Mouse (Mus musculus) gastrocnemius, adult 8-10 months (tissue): ENCODE data around the gene Strn. TPM values are rescaled to one million over a fixed set of nuclear protein-coding genes. Genes with fewer than 3 reads are reported as not detected.

ENCODE experiments used
- DNase-seq, 2 experiments: peaks; one replicate each; pipeline ENCODE4 v3.0.0; 2022; ENCODE audit warnings: low spot score in 2 of 2
- total RNA-seq, 4 experiments: library from RNA; stranded (reverse); gene quantifications; 2 replicates each; pipeline ENCODE4 v1.2.4; 2022

The Strn gene
- 1 to 10 TPM; 5.2 to 6.1 (median 5.3) TPM for total RNA-seq

GRCm38 (mm10) chr17:78737096-78737495 lies at the start of gene Strn:
TSS of gene Strn (minus strand) at chr17:78737196.
- DNase-seq: no peak

DNA sequence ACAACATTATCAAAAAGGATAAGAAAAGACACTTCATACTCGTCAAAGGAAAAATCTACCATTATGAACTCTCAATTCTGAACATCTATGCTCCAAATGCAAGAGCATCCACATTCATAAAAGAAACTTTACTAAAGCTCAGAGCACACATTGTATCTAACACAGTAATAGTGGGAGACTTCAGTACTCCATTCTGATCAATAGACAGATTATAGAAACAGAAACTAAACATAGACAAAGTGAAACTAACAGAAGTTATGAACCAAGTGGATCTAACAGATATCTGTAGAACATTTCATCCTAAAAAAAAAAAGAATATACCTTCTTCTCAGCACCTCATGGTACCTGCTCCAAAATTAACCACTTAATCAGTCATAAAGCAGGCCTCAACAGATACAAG lies 41.8 kb upstream of the Strn start:
- DNase-seq: no peak

DNA sequence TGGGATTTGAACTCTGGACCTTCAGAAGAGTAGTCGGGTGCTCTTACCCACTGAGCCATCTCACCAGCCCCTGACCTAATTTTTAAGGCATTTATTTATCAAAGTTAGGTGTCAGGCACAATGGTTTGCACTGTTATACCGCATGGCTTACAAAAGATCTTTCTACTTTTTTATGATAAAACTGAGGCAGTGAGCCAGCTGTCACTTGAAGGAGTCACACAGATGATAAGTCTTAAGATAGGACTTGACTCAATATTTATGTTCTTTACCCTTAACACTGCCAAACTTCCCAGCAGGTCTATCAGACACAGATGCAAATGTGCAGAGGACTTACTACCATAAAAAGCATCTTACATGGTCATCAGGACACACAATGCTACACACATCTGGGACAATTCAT lies 35.3 kb upstream of the Strn start:
- DNase-seq: no peak

DNA sequence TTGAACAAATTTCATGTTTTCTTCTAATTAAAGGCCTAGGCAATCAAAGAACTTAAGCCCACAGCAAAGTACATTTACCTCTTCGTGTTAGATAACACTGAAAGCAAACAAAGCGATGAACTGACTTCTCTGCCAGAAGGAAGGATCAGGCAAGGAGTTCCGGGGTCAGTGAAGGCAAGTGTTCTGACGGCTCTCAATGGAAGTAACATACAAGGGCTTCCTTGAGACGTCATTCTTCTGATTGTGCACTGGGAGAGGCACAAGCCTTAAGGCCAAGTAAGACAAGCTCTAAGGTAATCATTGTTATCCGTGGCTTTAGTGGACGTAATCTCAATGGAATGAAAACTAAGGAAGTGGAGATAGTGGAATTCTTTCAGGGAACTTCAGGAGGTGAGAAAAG lies 33.9 kb upstream of the Strn start:
- no peak for DNase-seq

- no peak for DNase-seq
These were observed 32.3 kb upstream of the Strn start for GRCm38 (mm10) chr17:78769341-78769740.

DNA sequence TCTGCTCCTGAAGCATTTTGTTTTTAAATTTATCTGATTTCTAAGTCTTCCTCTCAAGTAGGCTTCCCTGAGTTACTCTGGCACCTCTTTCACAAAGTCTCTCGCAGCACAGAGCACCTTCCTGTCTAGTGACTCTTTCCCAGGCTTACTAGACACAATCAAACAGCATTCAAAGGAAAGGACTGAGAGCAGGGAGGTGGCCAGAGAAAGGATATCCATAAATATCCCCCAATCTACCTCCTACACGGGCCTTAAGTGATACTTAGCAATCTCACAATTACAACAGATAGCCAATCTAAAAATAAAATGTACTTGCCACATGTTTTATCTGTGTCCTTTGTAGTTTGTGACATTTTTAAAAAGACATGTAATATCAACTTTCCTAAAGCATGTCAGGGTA lies 31.9 kb upstream of the Strn start:
- no peak for DNase-seq

DNA sequence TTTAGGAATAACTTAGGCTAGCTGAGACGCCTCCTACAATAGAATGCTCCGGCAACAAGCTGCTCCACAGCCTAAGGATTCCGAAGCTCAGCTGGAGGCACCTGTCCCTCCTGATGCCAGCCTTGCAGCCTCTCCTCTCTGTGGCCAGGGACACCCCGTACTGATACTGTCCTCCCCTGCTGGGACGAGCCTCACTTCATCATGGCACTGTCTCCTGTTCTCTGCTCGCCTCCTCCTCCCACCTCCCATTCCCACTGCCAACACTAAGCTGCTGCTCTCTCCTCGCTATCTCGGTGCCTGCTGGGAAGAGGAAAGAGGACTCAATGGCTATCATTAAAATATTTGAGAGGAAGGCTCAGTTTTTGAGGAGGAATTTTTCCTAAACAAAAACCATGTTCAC lies 30.6 kb upstream of the Strn start:
- DNase-seq: no peak

GRCm38 (mm10) chr17:78766084-78766483 lies 29.1 kb upstream of the Strn start:
- no peak for DNase-seq

GRCm38 (mm10) chr17:78763272-78763671 lies 26.3 kb upstream of the Strn start:
- DNase-seq: no peak

DNA sequence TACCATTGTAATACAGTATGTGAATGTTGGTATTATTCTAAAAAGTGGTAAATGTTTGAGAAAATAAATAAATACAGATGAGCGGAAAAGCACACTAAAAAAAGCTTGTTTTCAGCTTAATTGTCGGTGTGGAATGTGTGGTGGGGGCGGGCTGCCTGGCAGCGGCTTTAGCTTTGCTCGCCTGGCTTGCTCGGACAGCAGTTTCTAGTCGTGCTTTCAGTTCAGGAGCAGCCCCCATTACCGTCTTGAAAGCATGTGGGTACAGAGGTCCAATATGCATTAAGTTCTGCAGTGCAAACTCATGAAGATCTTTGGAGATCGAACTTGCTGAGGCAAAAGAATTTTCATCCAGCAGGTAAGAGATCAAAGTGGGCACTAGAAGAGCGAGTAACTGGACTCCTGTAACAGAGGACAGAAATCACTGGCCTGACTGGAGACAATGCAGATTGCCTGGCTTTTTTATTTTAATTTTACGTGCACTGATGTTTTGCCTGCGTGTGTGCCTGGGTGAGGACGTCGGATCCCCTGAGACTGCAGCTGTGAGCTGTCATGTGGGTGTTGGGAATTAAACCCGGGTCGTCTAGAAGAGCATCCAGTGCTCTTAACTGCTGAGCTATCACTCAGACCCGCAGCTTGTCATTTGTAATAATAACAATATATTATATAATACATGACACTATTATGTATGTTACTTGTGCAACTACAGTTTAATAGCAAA lies 16.1 kb upstream of the Strn start:
- DNase-seq: no peak

DNA sequence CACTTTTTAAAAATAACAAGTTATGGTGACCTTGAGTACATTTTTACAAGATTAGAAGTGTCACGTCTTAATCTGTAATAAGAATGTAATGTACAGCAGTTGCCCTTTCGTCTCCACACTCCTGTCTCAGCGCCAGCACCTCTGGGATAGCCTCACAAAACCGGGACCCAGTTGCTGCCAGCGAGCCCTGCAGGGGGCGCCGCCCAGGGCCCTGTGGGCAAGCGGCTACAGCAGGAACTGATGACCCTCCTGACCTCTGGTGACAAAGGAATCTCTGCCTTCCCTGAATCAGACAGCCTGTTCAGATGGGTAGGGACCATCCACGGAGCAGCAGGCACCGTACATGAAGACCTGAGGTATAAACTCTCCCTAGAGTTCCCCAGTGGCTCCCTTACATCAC lies 15.1 kb upstream of the Strn start:
- DNase-seq: no peak

DNA sequence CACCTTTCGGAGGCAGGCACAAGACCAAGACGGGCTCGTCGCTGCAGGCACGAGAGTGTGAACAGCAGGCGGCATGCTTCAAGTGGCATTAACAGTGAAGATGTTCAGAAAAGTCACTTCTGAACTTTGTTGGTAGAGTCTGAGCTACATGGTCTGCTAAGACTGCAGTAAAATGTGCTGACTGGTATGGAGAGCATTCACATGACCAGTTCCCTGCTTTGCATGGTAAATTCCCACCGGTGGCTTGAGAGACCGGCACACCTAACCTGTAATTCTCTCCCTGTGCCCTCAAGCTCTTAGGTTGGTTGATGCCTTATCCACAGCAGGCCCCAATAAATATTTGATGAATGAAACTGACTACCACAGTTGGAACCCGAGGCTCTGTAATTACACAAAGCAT lies 11.4 kb upstream of the Strn start:
- no peak for DNase-seq

GRCm38 (mm10) chr17:78738416-78738815 lies 1.4 kb upstream of the Strn start:
- DNase-seq: no peak

- no peak for DNase-seq
These were observed 775 bp upstream of the Strn start for GRCm38 (mm10) chr17:78737771-78738170.

GRCm38 (mm10) chr17:78736473-78736988 lies 465 bp downstream of the Strn start:
- DNase-seq: peak; percentile 99

DNA sequence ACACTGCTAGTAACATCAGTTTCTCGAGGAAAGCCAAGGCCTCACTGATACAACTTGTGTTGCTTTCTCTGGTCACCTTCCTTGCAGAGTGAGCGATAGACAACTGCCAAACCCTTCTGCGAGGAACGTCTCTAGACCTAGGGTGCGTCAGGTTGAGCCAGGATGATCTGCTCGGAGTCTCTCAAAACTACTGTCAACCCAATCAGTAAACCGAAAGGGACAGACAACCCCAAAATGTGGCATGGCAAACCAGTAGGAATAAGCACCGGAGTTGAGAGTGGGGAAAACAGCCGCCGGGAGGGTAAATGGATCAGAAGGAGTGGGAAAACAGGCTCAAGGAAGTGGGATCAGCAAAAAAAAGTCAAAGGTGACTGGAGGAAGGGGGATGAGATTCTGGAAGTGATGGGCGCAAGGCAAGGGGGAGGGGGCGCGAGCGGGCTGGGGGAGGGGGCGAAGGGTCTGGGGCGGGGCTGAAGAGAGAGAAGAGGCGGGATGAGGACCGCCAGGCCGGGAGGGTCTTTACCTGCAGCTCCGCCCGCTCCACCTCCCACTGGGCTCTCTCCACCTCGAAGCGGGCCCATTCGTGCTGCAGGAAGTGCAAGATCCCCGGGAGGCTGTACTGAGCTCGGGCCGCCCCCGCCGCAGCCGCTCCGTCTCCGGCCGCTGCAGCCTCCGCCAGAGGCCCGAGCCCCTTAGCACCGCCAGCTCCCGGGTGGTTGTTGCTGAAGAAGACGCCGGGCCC lies 1.1 kb downstream of the Strn start:
- no peak for DNase-seq

DNA sequence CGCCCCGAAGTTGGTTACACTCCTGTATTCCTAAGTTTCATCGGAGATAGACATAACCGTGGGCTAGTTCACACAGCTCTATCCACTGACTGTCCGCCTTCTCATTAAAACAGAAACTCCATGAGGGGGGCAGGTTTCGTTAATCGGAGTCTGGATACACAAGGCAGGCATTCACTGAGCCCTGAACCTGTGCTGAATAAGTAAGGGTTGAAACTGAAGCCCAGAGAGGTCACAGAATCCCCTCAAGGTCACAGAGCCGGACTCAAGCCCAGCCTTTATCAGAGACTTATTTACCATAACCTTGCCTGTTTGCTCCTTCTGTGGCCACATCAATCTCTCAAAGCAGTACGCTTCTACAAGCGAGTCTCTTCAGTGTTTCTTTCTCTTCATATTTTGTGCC lies 2.2 kb downstream of the Strn start:
- DNase-seq: no peak

DNA sequence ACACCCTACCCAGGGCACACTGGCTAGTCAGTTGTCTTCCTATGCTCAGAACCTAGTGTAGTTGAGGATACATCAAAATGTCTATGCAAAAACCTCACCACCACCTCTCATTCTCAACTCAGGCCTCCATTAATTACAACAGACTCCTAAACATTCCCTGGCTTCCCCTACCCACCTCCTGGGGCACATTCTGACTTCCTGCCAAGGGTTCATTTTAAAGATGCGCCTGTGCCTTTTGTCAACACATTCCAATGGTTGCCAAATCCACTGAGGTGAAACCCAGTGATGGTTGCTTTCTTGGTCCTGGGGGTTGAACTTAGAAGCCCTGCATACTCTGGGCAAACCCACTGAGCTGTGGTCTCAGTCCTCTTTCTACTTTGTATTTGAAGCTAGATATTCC lies 4.9 kb downstream of the Strn start:
- no peak for DNase-seq

- no peak for DNase-seq
These were observed 10.1 kb downstream of the Strn start for GRCm38 (mm10) chr17:78726746-78727449.

- DNase-seq: no peak
These were observed 12.4 kb downstream of the Strn start for GRCm38 (mm10) chr17:78724461-78725055.

DNA sequence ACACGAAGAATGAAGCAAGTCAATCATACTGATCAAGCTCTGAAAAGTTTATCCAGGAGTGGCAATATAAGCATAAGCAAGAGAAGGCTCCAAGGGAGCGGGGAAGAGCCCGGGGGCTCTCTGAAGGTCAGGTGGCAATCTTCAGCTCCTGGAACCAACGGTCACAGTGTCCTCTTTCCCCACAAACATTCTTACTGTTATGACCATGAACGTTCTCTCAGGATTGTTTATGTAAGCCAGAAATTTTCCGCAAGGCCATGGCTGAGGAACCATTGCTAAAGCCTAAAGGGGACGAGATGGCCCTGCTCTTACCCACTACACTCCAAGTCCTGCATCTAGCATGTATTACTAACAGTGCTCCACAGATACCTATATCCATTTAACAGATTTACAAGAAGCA lies 15.3 kb downstream of the Strn start:
- DNase-seq: no peak

- no peak for DNase-seq
These were observed 17.9 kb downstream of the Strn start for GRCm38 (mm10) chr17:78719086-78719485.
